Mouse (Mus musculus) liver, embryonic 11.5 days (tissue): ENCODE data around the gene Inpp4b. TPM values are rescaled to one million over a fixed set of nuclear protein-coding genes. Genes with fewer than 3 reads are reported as not detected.

Source experiments
- ATAC-seq: fragments of 200-750 bp; cut with Nextera tagmentation; replicated peaks from 2 replicates; pipeline ENCODE4 v1.8.0; 2017; ENCODE audit warnings: moderate number of reproducible peaks, mild to moderate bottlenecking, moderate TSS enrichment, moderate library complexity; ENCODE audit not compliant: low FRiP score
- DNase-seq: peaks from one replicate; pipeline ENCODE4 v3.0.0-alpha.2; 2017; ENCODE audit warnings: low spot score
- H3K27ac ChIP-seq: fragments of 300-500 bp; sonication (generic); 2 replicates; pipeline ENCODE4 v1.5.1; 2014; ENCODE audit warnings: mild to moderate bottlenecking, low read depth, low read length, control low read depth
- H3K27me3 ChIP-seq: fragments of 300-500 bp; sonication (generic); replicated peaks from 2 replicates; pipeline ENCODE4 v1.6.1; 2014; ENCODE audit warnings: low read length, mixed read lengths; ENCODE audit not compliant: control insufficient read depth, insufficient read depth
- H3K36me3 ChIP-seq: fragments of 300-500 bp; sonication (generic); 2 replicates; pipeline ENCODE4 v1.6.1; 2014; ENCODE audit warnings: mild to moderate bottlenecking, low read length, moderate library complexity, mixed read lengths; ENCODE audit not compliant: control insufficient read depth, insufficient read depth
- H3K4me1 ChIP-seq: fragments of 300-500 bp; sonication (generic); replicated peaks from 2 replicates; pipeline ENCODE4 v1.6.1; 2014; ENCODE audit warnings: low read length, mixed read lengths; ENCODE audit not compliant: control insufficient read depth, insufficient read depth
- H3K4me2 ChIP-seq: fragments of 300-500 bp; sonication (generic); 2 replicates; pipeline ENCODE4 v1.6.1; 2014; ENCODE audit warnings: mild to moderate bottlenecking, control low read depth, moderate library complexity
- H3K4me3 ChIP-seq: fragments of 300-500 bp; sonication (generic); 2 replicates; pipeline ENCODE4 v1.5.1; 2014; ENCODE audit warnings: low read depth, low read length, control low read depth
- H3K9ac ChIP-seq: fragments of 300-500 bp; sonication (generic); 2 replicates; pipeline ENCODE4 v1.6.1; 2014; ENCODE audit warnings: low read depth, low read length, control low read depth
- H3K9me3 ChIP-seq: fragments of 300-500 bp; sonication (generic); 2 replicates; pipeline ENCODE4 v1.6.1; 2016; ENCODE audit warnings: low read length, inconsistent platforms, mixed read lengths; ENCODE audit not compliant: control insufficient read depth
- WGBS: fragments of 180-500 bp; shearing (Covaris S2); extraction: QIAGEN DNeasy Blood & Tissue Kit; methylation state at CpG from one replicate; pipeline ENCODE4 v1.1.7; 2014; 5-methylcytosine and 5-hydroxymethylcytosine counted together
- polyA plus RNA-seq: library from polyadenylated mRNA; unstranded; fragments of >200 nt; fragmentation: Nextera tagmentation; extraction: Ambion mirVana; gene quantifications from 2 replicates; pipeline ENCODE4 v1.2.1, GENCODE M21; 2014

The Inpp4b gene
- polyA plus RNA-seq, 1 experiment from 2014 or later = 3.9 TPM

DNA sequence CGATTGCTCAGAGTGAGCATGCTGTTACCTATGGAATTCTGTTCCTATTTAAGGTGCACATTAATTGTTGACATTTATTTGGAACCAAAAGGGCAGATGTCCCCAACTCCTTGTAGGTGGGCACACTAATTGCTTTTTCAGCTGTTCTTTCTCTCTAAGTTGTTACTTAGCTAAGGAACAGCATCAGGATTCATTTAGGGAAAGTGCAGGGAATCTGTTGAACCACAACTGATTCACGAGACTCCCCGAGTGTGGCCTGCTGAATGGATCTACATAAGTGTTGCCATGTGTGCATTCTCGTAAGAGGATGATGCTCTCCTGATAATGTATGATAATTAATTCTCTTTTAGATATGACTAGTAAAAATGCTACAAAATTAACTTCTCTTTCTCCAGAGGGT lies 297.5 kb downstream of the Inpp4b start:
- H3K4me2 ChIP-seq = no peak overlapping the region
- H3K27ac ChIP-seq = no peak overlapping the region
- no peaks in the 10 kb centered on the region for H3K4me1 ChIP-seq
- no peak overlapping the region for H3K4me3 ChIP-seq
- DNase-seq (no peak), ATAC-seq (no peak)
- no peaks in the 10 kb centered on the region for H3K36me3 ChIP-seq
- 68% methylated on average over 4 of the region's 4 CpGs for WGBS
- H3K9me3 ChIP-seq = no peaks in the 10 kb centered on the region
- H3K27me3 ChIP-seq = no peaks in the 10 kb centered on the region
- H3K9ac ChIP-seq = no peak overlapping the region

DNA sequence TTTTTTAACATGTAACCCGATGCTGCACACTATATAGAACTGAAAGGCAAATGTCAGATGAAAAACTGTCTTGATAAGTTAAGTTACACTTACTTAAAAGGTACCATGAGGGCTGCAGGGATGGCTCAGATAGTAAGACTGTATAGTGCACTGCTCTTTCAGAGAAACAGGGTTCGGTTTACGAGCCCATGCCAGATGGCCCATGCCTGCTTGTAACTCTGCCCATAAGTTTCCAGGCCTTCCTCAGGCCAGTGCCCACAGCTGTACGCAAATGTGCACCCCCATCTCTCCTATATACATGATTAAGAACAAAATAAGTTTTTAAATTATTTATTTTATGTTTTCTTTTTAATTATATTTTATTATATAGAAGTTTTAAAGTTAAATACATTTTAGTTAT lies 300.7 kb downstream of the Inpp4b start:
- WGBS = 79% methylated on average over 4 of the region's 4 CpGs
- no peaks in the 10 kb centered on the region for H3K36me3 ChIP-seq
- no peak for ATAC-seq
- no peak overlapping the region for H3K27ac ChIP-seq
- H3K4me2 ChIP-seq = no peak overlapping the region
- no peaks in the 10 kb centered on the region for H3K4me1 ChIP-seq
- no peak for DNase-seq
- no peaks in the 10 kb centered on the region for H3K9me3 ChIP-seq
- H3K27me3 ChIP-seq = no peaks in the 10 kb centered on the region
- H3K9ac ChIP-seq = no peak overlapping the region
- H3K4me3 ChIP-seq = no peak overlapping the region

- Histone ChIP-seq H3K4me1 (no peaks in the 10 kb centered on the region), H3K27ac (no peak overlapping the region), H3K36me3 (no peaks in the 10 kb centered on the region), H3K4me3 (no peak overlapping the region), H3K9ac (no peak overlapping the region), H3K4me2 (no peak overlapping the region), H3K27me3 (no peaks in the 10 kb centered on the region), H3K9me3 (no peaks in the 10 kb centered on the region)
- DNase-seq (no peak), ATAC-seq (no peak)
These were observed 349.8 kb downstream of the Inpp4b start for GRCm38 (mm10) chr8:81692167-81692566.

DNA sequence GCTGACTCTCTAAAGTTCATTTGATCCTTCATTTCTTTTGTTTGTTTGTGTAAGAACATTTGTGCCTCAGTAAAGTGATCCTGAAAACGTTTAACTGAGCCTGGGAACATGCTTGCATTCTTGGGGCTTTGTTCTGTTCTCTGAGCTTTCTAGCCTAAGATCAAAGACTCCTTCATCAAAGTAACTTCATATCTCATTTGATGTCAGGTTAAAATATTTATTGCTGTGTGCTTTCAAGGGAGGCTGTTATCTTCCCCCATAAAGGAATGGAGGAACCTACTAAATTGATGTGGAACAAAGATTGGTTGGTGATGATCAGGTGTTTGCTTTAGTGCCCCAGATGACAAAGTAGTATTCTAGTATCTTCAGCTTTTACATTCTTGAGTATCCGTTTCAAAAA lies 352.5 kb downstream of the Inpp4b start:
- no peak for ATAC-seq
- Histone ChIP-seq H3K27ac (no peak overlapping the region), H3K9ac (no peak overlapping the region), H3K27me3 (no peaks in the 10 kb centered on the region), H3K4me1 (no peaks in the 10 kb centered on the region), H3K4me2 (no peak overlapping the region), H3K36me3 (no peaks in the 10 kb centered on the region), H3K9me3 (no peaks in the 10 kb centered on the region), H3K4me3 (no peak overlapping the region)
- no peak for DNase-seq
- WGBS = 29% methylated on average over 2 of the region's 2 CpGs

DNA sequence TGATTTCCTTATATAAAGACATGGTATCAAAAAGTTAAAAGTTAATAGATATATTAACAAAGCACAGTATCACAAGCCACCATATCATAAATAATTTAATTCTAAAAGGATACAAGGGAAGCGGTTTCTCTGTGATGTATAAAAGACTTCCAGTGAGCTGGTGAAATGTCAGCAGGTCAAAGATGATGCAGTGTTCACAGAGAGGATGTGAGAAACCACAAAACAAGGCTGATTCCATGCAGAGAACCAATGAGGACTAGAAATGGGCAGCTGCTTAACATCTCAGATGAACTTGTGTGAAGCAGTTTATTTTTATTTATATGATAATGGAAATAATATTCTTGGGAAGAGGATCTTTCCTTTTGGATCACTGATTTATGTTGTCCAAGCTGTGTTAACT lies 359.7 kb downstream of the Inpp4b start:
- no peak overlapping the region for H3K9ac ChIP-seq
- no peak overlapping the region for H3K4me2 ChIP-seq
- no peaks in the 10 kb centered on the region for H3K27me3 ChIP-seq
- 67% methylated on average over 1 of the region's 1 CpGs for WGBS
- no peaks in the 10 kb centered on the region for H3K4me1 ChIP-seq
- DNase-seq (no peak), ATAC-seq (no peak)
- no peaks in the 10 kb centered on the region for H3K36me3 ChIP-seq
- no peak overlapping the region for H3K27ac ChIP-seq
- H3K4me3 ChIP-seq = no peak overlapping the region
- no peaks in the 10 kb centered on the region for H3K9me3 ChIP-seq

DNA sequence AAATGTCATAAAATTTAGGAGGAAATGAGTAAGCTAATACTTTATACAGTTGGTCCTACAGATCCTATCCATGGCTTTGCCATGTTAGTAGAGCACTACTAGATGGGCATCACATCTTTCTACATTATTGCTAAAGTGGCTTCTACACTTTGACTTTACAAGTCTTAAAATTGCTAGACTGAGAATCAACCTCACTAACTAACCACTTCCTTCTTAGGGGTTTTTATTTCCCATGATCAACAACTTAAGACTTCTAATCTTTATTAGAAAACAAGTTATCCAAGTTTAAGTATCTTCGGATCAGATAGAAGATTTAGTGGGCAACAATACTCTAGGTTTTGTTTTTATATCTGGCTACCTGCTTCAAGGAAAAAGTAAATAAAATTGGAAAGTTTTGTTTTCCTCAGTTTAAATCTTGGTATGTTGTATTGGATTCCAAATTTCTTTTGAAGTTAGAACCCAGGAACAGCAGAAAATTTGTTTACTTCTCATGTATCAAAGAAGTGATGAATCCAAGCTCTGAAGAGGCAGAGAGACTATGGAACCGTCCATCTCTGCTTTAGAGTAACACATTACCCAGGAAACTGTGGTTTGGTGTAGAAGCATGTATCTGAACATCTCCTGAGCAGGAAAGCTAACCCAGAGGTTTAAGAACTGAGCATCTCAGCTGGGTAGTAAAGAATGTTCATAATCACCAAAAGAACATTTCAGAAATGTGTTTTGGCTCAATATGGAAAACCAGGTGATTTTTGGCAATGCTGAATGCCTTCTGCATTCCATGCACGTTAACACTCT lies 361.4 kb downstream of the Inpp4b start:
- Histone ChIP-seq H3K4me2 (no peak overlapping the region), H3K9me3 (no peaks in the 10 kb centered on the region), H3K27ac (no peak overlapping the region), H3K4me3 (no peak overlapping the region), H3K36me3 (no peaks in the 10 kb centered on the region), H3K27me3 (no peaks in the 10 kb centered on the region), H3K4me1 (no peaks in the 10 kb centered on the region), H3K9ac (no peak overlapping the region)
- DNase-seq (no peak), ATAC-seq (no peak)
- WGBS = 64% methylated on average over 3 of the region's 3 CpGs

DNA sequence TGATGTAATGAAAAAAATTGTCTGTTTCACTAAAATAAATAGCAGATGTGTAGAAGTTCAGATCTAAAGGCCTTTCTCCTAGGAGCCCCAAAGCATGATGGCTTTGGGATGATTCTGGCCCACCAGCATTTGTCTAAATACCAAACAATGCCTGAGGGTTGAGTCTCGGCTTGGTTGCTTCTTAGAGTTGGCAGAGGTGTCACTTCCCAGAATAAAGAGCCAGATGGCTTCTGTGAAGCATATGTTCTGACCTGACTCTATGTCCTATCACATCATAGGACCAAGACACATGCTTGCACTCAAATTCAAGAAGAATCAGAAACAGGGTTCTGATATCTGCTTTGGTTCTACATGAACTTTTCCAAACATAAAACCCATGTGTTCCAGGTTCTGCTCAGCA lies 365.1 kb downstream of the Inpp4b start:
- Histone ChIP-seq H3K9ac (no peak overlapping the region), H3K27me3 (no peaks in the 10 kb centered on the region), H3K36me3 (no peaks in the 10 kb centered on the region), H3K4me2 (no peak overlapping the region), H3K4me1 (no peaks in the 10 kb centered on the region), H3K27ac (no peak overlapping the region), H3K4me3 (no peak overlapping the region), H3K9me3 (no peaks in the 10 kb centered on the region)
- no peak for DNase-seq
- 53% methylated on average over 1 of the region's 1 CpGs for WGBS
- ATAC-seq = no peak

DNA sequence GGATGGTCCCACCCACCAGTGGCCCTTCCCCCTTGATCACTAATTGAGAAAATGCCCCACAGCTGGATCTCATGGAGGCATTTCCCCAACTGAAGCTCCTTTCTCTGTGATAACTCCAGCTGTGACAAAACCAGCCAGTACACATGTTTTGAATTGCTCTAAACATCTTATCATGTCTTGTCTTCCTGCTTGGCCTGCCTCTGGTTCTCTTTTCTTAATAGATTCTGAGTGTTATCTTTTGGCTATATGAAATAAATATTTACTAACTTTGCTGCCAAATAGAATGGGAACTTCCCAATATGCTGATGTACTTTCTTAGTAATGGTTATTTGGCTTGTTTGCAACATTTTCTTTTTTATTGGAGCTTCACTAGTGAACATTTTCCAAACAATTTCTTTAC lies 389.0 kb downstream of the Inpp4b start:
- DNase-seq (no peak), ATAC-seq (no peak)
- H3K27me3 ChIP-seq = no peaks in the 10 kb centered on the region
- H3K27ac ChIP-seq = no peak overlapping the region
- no peaks in the 10 kb centered on the region for H3K4me1 ChIP-seq
- no peaks in the 10 kb centered on the region for H3K9me3 ChIP-seq
- H3K4me3 ChIP-seq = no peak overlapping the region
- no peak overlapping the region for H3K9ac ChIP-seq
- H3K4me2 ChIP-seq = no peak overlapping the region
- no peaks in the 10 kb centered on the region for H3K36me3 ChIP-seq

DNA sequence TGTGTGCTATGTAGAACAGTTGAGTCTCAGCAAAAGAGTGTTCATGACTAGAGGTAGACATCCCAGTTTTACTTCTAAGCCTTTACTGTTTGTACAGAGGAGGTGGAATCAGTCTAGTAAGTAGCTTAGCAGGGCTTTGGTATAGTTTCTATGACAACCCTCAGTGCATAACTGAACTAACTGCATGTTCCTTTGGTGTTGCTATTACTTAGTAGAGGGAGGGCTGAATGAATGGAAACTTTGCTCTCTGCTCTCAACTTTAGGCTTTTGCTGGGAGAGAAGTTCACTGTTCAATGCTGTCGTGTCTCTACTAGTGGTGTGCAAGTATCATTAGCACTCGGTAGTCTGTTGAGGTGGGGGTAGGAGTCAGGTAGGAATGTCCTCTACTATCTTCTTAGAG lies 393.3 kb downstream of the Inpp4b start:
- Histone ChIP-seq H3K9me3 (no peaks in the 10 kb centered on the region), H3K9ac (no peak overlapping the region), H3K36me3 (no peaks in the 10 kb centered on the region), H3K4me3 (no peak overlapping the region), H3K27me3 (no peaks in the 10 kb centered on the region), H3K4me2 (no peak overlapping the region), H3K4me1 (no peaks in the 10 kb centered on the region), H3K27ac (no peak overlapping the region)
- WGBS = 68% methylated on average over 2 of the region's 2 CpGs
- no peak for DNase-seq
- no peak for ATAC-seq
